Mouse (Mus musculus) intestine, embryonic 15.5 days (tissue): ENCODE data around the gene Dysf. TPM values are rescaled to one million over a fixed set of nuclear protein-coding genes. Genes with fewer than 3 reads are reported as not detected.

Experiments
- ATAC-seq: fragments of 200-750 bp; cut with Nextera tagmentation; 2 replicates; pipeline ENCODE4 v1.8.0; 2017; ENCODE audit warnings: moderate TSS enrichment, moderate library complexity
- H3K27ac ChIP-seq: fragments of 300-500 bp; sonication (generic); 2 replicates; pipeline ENCODE4 v1.5.1; 2015; ENCODE audit warnings: mild to moderate bottlenecking, inconsistent platforms
- H3K27me3 ChIP-seq: fragments of 300-500 bp; sonication (generic); replicated peaks from 2 replicates; pipeline ENCODE4 v1.6.1; 2015; ENCODE audit warnings: inconsistent platforms
- H3K36me3 ChIP-seq: fragments of 300-500 bp; sonication (generic); 2 replicates; pipeline ENCODE4 v1.6.1; 2015; ENCODE audit warnings: inconsistent platforms
- H3K4me1 ChIP-seq: fragments of 300-500 bp; sonication (generic); replicated peaks from 2 replicates; pipeline ENCODE4 v1.6.1; 2015; ENCODE audit warnings: inconsistent platforms
- H3K4me2 ChIP-seq: fragments of 300-500 bp; sonication (generic); replicated peaks from 2 replicates; pipeline ENCODE4 v1.6.1; 2015; ENCODE audit warnings: mild to moderate bottlenecking, inconsistent platforms
- H3K4me3 ChIP-seq: fragments of 300-500 bp; sonication (generic); replicated peaks from 2 replicates; pipeline ENCODE4 v1.5.1; 2015; ENCODE audit warnings: inconsistent platforms
- H3K9ac ChIP-seq: fragments of 300-500 bp; sonication (generic); 2 replicates; pipeline ENCODE4 v1.6.1; 2015; ENCODE audit warnings: inconsistent platforms
- H3K9me3 ChIP-seq: fragments of 300-500 bp; sonication (generic); 2 replicates; pipeline ENCODE4 v1.6.1; 2016; ENCODE audit warnings: inconsistent platforms
- WGBS: fragments of 180-500 bp; shearing (Covaris S2); methylation state at CpG from one replicate; pipeline ENCODE4 v1.1.7; 2015; 5-methylcytosine and 5-hydroxymethylcytosine counted together
- polyA plus RNA-seq: library from polyadenylated mRNA; unstranded; fragments of >200 nt; fragmentation: Nextera tagmentation; extraction: Ambion mirVana; gene quantifications from 2 replicates; pipeline ENCODE4 v1.2.1, GENCODE M21; 2015

The Dysf gene
- polyA plus RNA-seq, 1 experiment from 2014 or later = 7.0 TPM

- no peak overlapping the region for H3K9ac ChIP-seq
- no peak for ATAC-seq
- H3K4me1 ChIP-seq = no peaks in the 10 kb centered on the region
- H3K36me3 ChIP-seq = no peaks in the 10 kb centered on the region
- no peaks in the 10 kb centered on the region for H3K27me3 ChIP-seq
- no peak overlapping the region for H3K4me3 ChIP-seq
- H3K9me3 ChIP-seq = no peaks in the 10 kb centered on the region
- no peak overlapping the region for H3K27ac ChIP-seq
- H3K4me2 ChIP-seq = no peak overlapping the region
- 87% methylated on average over 2 of the region's 2 CpGs for WGBS
Observed at GRCm38 (mm10) chr6:84154508-84154907, 146.1 kb downstream of the Dysf start.

GRCm38 (mm10) chr6:84155765-84156164 lies 147.4 kb downstream of the Dysf start:
- Histone ChIP-seq H3K27me3 (no peaks in the 10 kb centered on the region), H3K4me1 (no peaks in the 10 kb centered on the region), H3K4me3 (no peak overlapping the region), H3K27ac (no peak overlapping the region), H3K9ac (no peak overlapping the region), H3K36me3 (no peaks in the 10 kb centered on the region), H3K4me2 (no peak overlapping the region), H3K9me3 (no peaks in the 10 kb centered on the region)
- WGBS = 80% methylated on average over 3 of the region's 3 CpGs
- ATAC-seq = no peak

- no peak for ATAC-seq
- Histone ChIP-seq H3K27ac (no peak overlapping the region), H3K9me3 (no peaks in the 10 kb centered on the region), H3K4me2 (no peak overlapping the region), H3K4me1 (no peaks in the 10 kb centered on the region), H3K4me3 (no peak overlapping the region), H3K9ac (no peak overlapping the region), H3K27me3 (no peaks in the 10 kb centered on the region), H3K36me3 (no peaks in the 10 kb centered on the region)
- WGBS = 75% methylated on average over 4 of the region's 4 CpGs
Observed at GRCm38 (mm10) chr6:84156481-84157025, 148.2 kb downstream of the Dysf start.

DNA sequence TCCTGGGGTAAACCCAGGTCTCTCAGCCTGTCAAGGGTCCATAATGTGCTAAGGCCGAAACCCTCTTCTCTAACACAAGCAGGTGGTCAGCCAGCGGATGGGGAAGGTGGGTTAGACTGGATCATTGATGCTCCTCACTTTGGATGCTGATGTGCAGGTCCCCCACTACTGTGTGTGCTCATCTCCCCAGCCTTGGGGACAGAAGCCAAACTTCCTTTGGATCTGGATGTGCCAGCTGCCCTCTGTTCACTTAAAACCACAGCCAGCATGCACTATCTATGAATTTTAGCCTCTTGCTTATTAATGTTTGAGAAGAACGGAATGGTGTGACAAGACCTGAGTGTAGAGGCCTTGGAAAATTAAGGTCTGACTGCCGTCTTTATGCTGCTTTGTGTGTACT lies 150.7 kb downstream of the Dysf start:
- no peak overlapping the region for H3K4me2 ChIP-seq
- H3K36me3 ChIP-seq = no peaks in the 10 kb centered on the region
- no peaks in the 10 kb centered on the region for H3K4me1 ChIP-seq
- H3K9ac ChIP-seq = no peak overlapping the region
- H3K27ac ChIP-seq = no peak overlapping the region
- ATAC-seq = no peak
- no peaks in the 10 kb centered on the region for H3K9me3 ChIP-seq
- 85% methylated on average over 4 of the region's 4 CpGs for WGBS
- no peak overlapping the region for H3K4me3 ChIP-seq
- no peaks in the 10 kb centered on the region for H3K27me3 ChIP-seq

DNA sequence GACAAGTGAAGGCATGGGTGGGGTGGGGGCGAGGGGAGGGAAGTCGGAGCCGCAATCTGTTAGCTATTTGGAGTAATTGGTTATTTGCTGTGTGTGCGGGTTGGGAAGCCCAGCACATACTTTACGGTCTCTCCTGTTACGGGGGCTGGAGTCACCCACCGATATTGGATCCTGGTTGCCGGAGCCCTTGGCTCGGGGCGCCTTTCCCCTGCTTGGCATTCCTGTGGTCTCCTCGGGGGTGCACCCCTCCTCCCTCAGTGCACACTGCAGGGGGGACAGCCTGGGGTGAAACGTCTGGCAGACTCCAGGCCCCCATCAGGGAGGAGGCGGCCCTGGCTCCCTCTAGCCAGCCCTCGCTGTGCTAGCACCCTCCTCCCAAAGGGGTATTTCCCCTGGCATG lies 159.2 kb downstream of the Dysf start:
- H3K4me3 ChIP-seq = no peak overlapping the region
- 77% methylated on average over 14 of the region's 14 CpGs for WGBS

DNA sequence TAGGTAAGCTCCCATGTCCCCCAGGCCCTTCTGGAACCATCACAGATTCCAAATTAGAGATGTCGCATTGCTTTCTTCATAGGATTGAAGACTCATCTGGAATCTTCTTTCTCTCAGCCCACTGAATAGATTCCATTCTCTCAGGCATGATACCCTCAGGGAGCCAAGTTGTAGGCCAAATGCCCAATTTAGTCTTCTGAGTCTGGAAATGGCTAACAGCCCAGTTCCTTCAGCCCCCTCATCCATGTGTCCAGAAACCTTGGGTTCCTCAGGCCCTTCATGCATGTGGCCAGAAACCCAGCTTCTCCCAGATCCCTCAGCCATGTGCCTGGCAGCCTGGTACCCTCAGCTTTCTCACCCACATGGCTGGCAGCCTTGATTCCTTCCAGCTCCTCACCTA lies 160.2 kb downstream of the Dysf start:
- H3K27ac ChIP-seq = no peak overlapping the region
- no peak overlapping the region for H3K4me3 ChIP-seq
- H3K9ac ChIP-seq = no peak overlapping the region
- H3K27me3 ChIP-seq = no peaks in the 10 kb centered on the region
- 92% methylated on average over 1 of the region's 1 CpGs for WGBS
- H3K9me3 ChIP-seq = no peaks in the 10 kb centered on the region
- ATAC-seq = no peak
- no peaks in the 10 kb centered on the region for H3K36me3 ChIP-seq
- no peaks in the 10 kb centered on the region for H3K4me1 ChIP-seq
- H3K4me2 ChIP-seq = no peak overlapping the region

More for the DNA sequence above, 159.2 kb downstream of the Dysf start:
- Histone ChIP-seq H3K4me2 (no peak overlapping the region), H3K9me3 (no peaks in the 10 kb centered on the region), H3K36me3 (no peaks in the 10 kb centered on the region), H3K4me1 (no peaks in the 10 kb centered on the region), H3K27me3 (no peaks in the 10 kb centered on the region), H3K9ac (no peak overlapping the region), H3K27ac (no peak overlapping the region)
- no peak for ATAC-seq

- H3K27ac ChIP-seq = no peak overlapping the region
- no peaks in the 10 kb centered on the region for H3K36me3 ChIP-seq
- 90% methylated on average over 6 of the region's 6 CpGs for WGBS
- H3K4me3 ChIP-seq = no peak overlapping the region
- H3K4me1 ChIP-seq = no peaks in the 10 kb centered on the region
- H3K4me2 ChIP-seq = no peak overlapping the region
- no peaks in the 10 kb centered on the region for H3K9me3 ChIP-seq
- ATAC-seq = no peak
- H3K9ac ChIP-seq = no peak overlapping the region
- no peaks in the 10 kb centered on the region for H3K27me3 ChIP-seq
Observed at GRCm38 (mm10) chr6:84173626-84174025, 165.2 kb downstream of the Dysf start.

DNA sequence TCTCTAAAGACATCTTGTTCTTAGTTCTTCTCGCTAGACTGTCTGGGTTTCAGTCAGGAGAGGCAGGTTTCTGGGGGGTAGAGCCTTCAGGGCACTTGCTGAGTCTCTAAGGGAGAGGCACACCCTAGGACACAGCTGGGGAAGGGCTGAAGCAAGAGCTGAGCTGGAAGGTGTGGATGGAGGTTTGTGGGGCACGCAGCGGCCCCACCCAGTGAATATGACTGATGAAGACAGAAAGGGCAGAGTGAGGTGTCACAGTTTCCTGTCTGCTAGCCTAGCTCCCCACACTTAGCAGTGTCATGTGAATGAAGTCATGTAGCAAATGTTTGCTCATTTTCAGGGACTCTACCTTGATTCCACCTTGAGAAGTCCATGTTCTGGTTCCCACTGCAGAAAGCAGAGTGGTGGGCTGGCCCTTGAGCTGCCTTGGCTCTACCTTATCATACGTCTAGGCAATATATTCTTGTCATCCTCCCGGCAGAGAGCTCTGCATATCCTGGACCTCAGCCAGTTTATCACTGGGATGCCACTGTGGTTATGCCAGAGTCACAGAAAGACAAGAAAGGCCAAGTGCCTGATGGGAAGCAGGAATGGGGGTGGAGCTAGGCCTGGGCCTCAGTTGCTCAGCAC lies 170.5 kb downstream of the Dysf start:
- Histone ChIP-seq H3K27me3 (no peaks in the 10 kb centered on the region), H3K9ac (no peak overlapping the region), H3K4me1 (no peaks in the 10 kb centered on the region), H3K4me2 (no peak overlapping the region), H3K4me3 (no peak overlapping the region), H3K9me3 (no peaks in the 10 kb centered on the region), H3K36me3 (no peaks in the 10 kb centered on the region), H3K27ac (no peak overlapping the region)
- WGBS = 63% methylated on average over 5 of the region's 5 CpGs
- ATAC-seq = no peak

- ATAC-seq = no peak
- Histone ChIP-seq H3K9me3 (no peaks in the 10 kb centered on the region), H3K4me3 (no peak overlapping the region), H3K4me1 (no peaks in the 10 kb centered on the region), H3K36me3 (no peaks in the 10 kb centered on the region), H3K4me2 (no peak overlapping the region), H3K9ac (no peak overlapping the region), H3K27me3 (no peaks in the 10 kb centered on the region), H3K27ac (no peak overlapping the region)
- WGBS = 29% methylated on average over 4 of the region's 4 CpGs
Observed at GRCm38 (mm10) chr6:84181452-84181851, 173.1 kb downstream of the Dysf start.

- H3K9me3 ChIP-seq = no peaks in the 10 kb centered on the region
- 42% methylated on average over 6 of the region's 6 CpGs for WGBS
Observed at GRCm38 (mm10) chr6:84191656-84192250, 183.4 kb downstream of the Dysf start.

DNA sequence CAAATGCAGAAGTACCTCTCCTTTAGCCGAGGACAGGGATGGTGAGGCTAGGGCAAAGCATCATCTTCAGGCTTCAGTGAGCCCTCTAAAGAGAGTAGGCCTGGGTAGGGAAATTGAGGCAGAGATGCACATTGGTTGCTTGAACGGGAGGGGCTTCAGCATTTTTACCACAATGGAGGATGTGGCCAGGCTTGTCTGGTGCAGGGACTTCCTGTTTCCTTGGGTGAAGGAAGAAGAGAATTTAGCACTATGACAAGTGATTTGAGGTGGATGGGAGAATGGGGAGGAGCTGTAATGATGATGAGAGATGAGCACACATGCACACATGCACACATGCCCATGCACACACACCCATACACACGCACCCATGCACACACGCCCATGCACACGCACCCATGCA lies 188.1 kb downstream of the Dysf start:
- Histone ChIP-seq H3K9me3 (no peaks in the 10 kb centered on the region), H3K4me2 (no peak overlapping the region), H3K27ac (no peak overlapping the region), H3K9ac (no peak overlapping the region), H3K36me3 (no peaks in the 10 kb centered on the region), H3K4me1 (no peaks in the 10 kb centered on the region), H3K4me3 (no peak overlapping the region), H3K27me3 (no peaks in the 10 kb centered on the region)
- ATAC-seq = no peak
- 86% methylated on average over 5 of the region's 5 CpGs for WGBS

More at GRCm38 (mm10) chr6:84191656-84192250, 183.4 kb downstream of the Dysf start:
- no peak overlapping the region for H3K9ac ChIP-seq
- no peaks in the 10 kb centered on the region for H3K4me1 ChIP-seq
- H3K27ac ChIP-seq = no peak overlapping the region
- H3K4me2 ChIP-seq = no peak overlapping the region
- H3K4me3 ChIP-seq = no peak overlapping the region
- H3K36me3 ChIP-seq = no peaks in the 10 kb centered on the region
- no peak for ATAC-seq
- H3K27me3 ChIP-seq = no peaks in the 10 kb centered on the region

DNA sequence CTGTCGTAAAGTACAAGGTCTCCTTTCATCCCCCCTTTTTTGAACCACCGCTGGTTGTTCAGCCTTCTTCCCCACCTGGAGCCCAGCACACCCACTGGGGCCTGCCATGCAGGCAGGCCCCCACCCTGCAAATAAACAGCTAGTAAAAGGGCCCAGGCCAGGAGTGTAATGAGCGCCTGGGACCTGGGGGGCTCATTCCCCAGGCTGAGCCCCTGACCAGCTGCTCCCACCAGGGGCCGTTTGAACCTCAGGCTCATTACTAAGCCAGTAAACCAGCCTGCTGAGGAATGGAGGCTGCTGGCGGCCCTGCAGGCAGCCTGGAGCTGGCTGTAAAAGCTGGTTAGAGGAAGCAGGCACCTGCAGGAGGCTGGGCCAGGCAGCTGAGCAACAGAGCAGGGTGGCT lies 189.4 kb downstream of the Dysf start:
- H3K4me1 ChIP-seq = no peaks in the 10 kb centered on the region
- H3K9ac ChIP-seq = no peak overlapping the region
- H3K36me3 ChIP-seq = no peaks in the 10 kb centered on the region
- no peaks in the 10 kb centered on the region for H3K9me3 ChIP-seq
- 38% methylated on average over 5 of the region's 5 CpGs for WGBS
- ATAC-seq = no peak
- no peak overlapping the region for H3K4me2 ChIP-seq
- H3K27ac ChIP-seq = no peak overlapping the region
- H3K4me3 ChIP-seq = no peak overlapping the region
- no peaks in the 10 kb centered on the region for H3K27me3 ChIP-seq
